Mouse (Mus musculus) brain, embryonic 14.5 days (tissue): ENCODE measurements around the gene Slc5a3.

Experiments
- CTCF ChIP-seq: fragments of 200-500 bp; IDR thresholded peaks from 2 replicates; pipeline ENCODE4 v1.5.1; 2012; ENCODE audit warnings: inconsistent platforms, mild to moderate bottlenecking, moderate library complexity, borderline replicate concordance; ENCODE audit not compliant: insufficient read depth, insufficient read length; ENCODE audit errors: extremely low read depth
- POLR2A ChIP-seq: fragments of 200-500 bp; IDR thresholded peaks from 2 replicates; pipeline ENCODE4 v1.6.1; 2012; ENCODE audit warnings: mild to moderate bottlenecking, inconsistent platforms, borderline replicate concordance; ENCODE audit not compliant: poor library complexity, insufficient read depth, insufficient read length, severe bottlenecking; ENCODE audit errors: extremely low read depth

DNA sequence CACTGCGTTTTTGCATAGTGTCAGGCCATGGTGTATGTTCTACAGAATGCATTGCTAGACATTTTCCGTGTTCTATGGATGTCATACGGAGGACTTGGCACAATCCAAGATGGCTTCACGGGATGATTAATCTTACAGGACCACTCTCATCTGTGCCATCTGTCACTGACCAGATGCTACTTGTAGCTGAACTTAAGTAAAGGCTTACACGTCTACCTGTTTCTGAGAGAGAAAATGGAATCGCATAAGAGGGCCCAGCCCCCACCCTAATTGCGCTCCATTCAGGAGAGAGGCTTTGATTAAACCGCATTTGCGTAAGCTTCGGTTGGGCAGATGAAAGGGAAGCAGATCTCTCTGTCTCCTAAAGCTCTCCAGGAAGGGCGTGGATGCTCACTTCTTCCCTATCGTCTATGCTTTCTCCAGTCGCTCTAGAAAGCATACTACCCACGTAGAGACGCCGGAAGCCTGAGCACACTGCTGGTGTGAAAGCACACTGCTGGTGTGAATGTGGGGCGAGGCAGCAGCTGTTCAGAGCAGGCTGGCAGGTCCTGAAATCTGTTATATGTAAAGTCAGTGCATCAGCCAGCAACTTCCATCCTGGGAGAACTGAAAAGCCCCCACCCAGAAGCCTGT, 62.9 kb downstream of the Slc5a3 start:
- TF ChIP-seq CTCF: no peak
- no peak for TF ChIP-seq POLR2A
